Mouse (Mus musculus): ENCODE data around the gene Ugt1a6a. TPM values are rescaled to one million over a fixed set of nuclear protein-coding genes. Genes with fewer than 3 reads are reported as not detected.

Ugt1a6a gene
- polyA plus RNA-seq, 1 experiment, result 1.3 TPM

GRCm38 (mm10) chr1:88213061-88213460 is 78.5 kb downstream of the Ugt1a6a start:
- no peak for TF ChIP-seq USF1 (IDR thresholded peaks at IDR 0.05; ENCODE audit: low read depth)
- TF ChIP-seq CTCF (IDR thresholded peaks at IDR 0.05; ENCODE audit: control insufficient read depth, insufficient read depth, insufficient read length), result no peak
- TF ChIP-seq CEBPB (IDR thresholded peaks at IDR 0.05; ENCODE audit: low read depth), result no peak
- no peak for TF ChIP-seq FOSL1 (IDR thresholded peaks at IDR 0.05; ENCODE audit: insufficient read depth, low read length, poor library complexity, severe bottlenecking)
- TF ChIP-seq MAX (IDR thresholded peaks at IDR 0.05), result no peak
- TF ChIP-seq MYOG (IDR thresholded peaks at IDR 0.05; ENCODE audit: control insufficient read depth, extremely low read depth, insufficient read length), result no peak
- TF ChIP-seq MYOD1 (IDR thresholded peaks at IDR 0.05; ENCODE audit: control insufficient read depth, insufficient read length, low read depth), result no peak
- H3K4me3 ChIP-seq (ENCODE audit: insufficient read depth, poor library complexity, severe bottlenecking), result no peak overlapping the region
- no peaks in the 10 kb centered on the region for H3K79me2 ChIP-seq (ENCODE audit: control insufficient read depth, insufficient read depth)

GRCm38 (mm10) chr1:88213766-88214461 is 79.3 kb downstream of the Ugt1a6a start:
- Histone ChIP-seq H3ac (ENCODE audit: control insufficient read depth, insufficient read length, low read depth) (no peak overlapping the region), H3K27me3 (ENCODE audit: control insufficient read depth, insufficient read depth, insufficient read length) (peaks cover 6% of the 10 kb centered on the region), H3K36me3 (ENCODE audit: control insufficient read depth, insufficient read depth) (no peaks in the 10 kb centered on the region), H3K79me3 (ENCODE audit: low read depth) (no peaks in the 10 kb centered on the region), H3K79me2 (ENCODE audit: control insufficient read depth, insufficient read depth) (no peaks in the 10 kb centered on the region), H3K4me3 (ENCODE audit: insufficient read depth, poor library complexity, severe bottlenecking) (no peak overlapping the region)
- no peak for TF ChIP-seq CEBPB (IDR thresholded peaks at IDR 0.05; ENCODE audit: low read depth)
- TF ChIP-seq MYOG (IDR thresholded peaks at IDR 0.05; ENCODE audit: control insufficient read depth, extremely low read depth, insufficient read length), result no peak
- TF ChIP-seq MAX (IDR thresholded peaks at IDR 0.05), result no peak
- no peak for TF ChIP-seq MYOD1 (IDR thresholded peaks at IDR 0.05; ENCODE audit: control insufficient read depth, insufficient read length, low read depth)

More at GRCm38 (mm10) chr1:88213061-88213460, 78.5 kb downstream of the Ugt1a6a start:
- Histone ChIP-seq H3K79me3 (ENCODE audit: low read depth) (no peaks in the 10 kb centered on the region), H3K27me3 (ENCODE audit: control insufficient read depth, insufficient read depth, insufficient read length) (peaks cover 6% of the 10 kb centered on the region), H3K36me3 (ENCODE audit: control insufficient read depth, insufficient read depth) (no peaks in the 10 kb centered on the region), H3ac (ENCODE audit: control insufficient read depth, insufficient read length, low read depth) (no peak overlapping the region)

GRCm38 (mm10) chr1:88214462-88214952 is 79.9 kb downstream of the Ugt1a6a start:
- H3K36me3 ChIP-seq (ENCODE audit: control insufficient read depth, insufficient read depth), result no peaks in the 10 kb centered on the region
- H3K79me3 ChIP-seq (ENCODE audit: low read depth), result no peaks in the 10 kb centered on the region
- no peak overlapping the region for H3K4me3 ChIP-seq (ENCODE audit: insufficient read depth, poor library complexity, severe bottlenecking)
- no peaks in the 10 kb centered on the region for H3K79me2 ChIP-seq (ENCODE audit: control insufficient read depth, insufficient read depth)
- TF ChIP-seq CEBPB (IDR thresholded peaks at IDR 0.05; ENCODE audit: low read depth) (no peak), MAX (IDR thresholded peaks at IDR 0.05) (no peak), FOSL1 (IDR thresholded peaks at IDR 0.05; ENCODE audit: insufficient read depth, low read length, poor library complexity, severe bottlenecking) (no peak), USF1 (IDR thresholded peaks at IDR 0.05; ENCODE audit: low read depth) (no peak), MYOG (IDR thresholded peaks at IDR 0.05; ENCODE audit: control insufficient read depth, extremely low read depth, insufficient read length) (no peak), CTCF (IDR thresholded peaks at IDR 0.05; ENCODE audit: control insufficient read depth, insufficient read depth, insufficient read length) (no peak), MYOD1 (IDR thresholded peaks at IDR 0.05; ENCODE audit: control insufficient read depth, insufficient read length, low read depth) (no peak)
- peaks cover 6% of the 10 kb centered on the region for H3K27me3 ChIP-seq (ENCODE audit: control insufficient read depth, insufficient read depth, insufficient read length)
- no peak overlapping the region for H3ac ChIP-seq (ENCODE audit: control insufficient read depth, insufficient read length, low read depth)

- no peak overlapping the region for H3K4me3 ChIP-seq (ENCODE audit: insufficient read depth, poor library complexity, severe bottlenecking)
- H3K79me3 ChIP-seq (ENCODE audit: low read depth), result no peaks in the 10 kb centered on the region
- no peak overlapping the region for H3ac ChIP-seq (ENCODE audit: control insufficient read depth, insufficient read length, low read depth)
- TF ChIP-seq FOSL1 (IDR thresholded peaks at IDR 0.05; ENCODE audit: insufficient read depth, low read length, poor library complexity, severe bottlenecking) (no peak), CTCF (IDR thresholded peaks at IDR 0.05; ENCODE audit: control insufficient read depth, insufficient read depth, insufficient read length) (no peak), USF1 (IDR thresholded peaks at IDR 0.05; ENCODE audit: low read depth) (no peak), MAX (IDR thresholded peaks at IDR 0.05) (no peak), CEBPB (IDR thresholded peaks at IDR 0.05; ENCODE audit: low read depth) (no peak), MYOD1 (IDR thresholded peaks at IDR 0.05; ENCODE audit: control insufficient read depth, insufficient read length, low read depth) (no peak), MYOG (IDR thresholded peaks at IDR 0.05; ENCODE audit: control insufficient read depth, extremely low read depth, insufficient read length) (no peak)
- no peaks in the 10 kb centered on the region for H3K79me2 ChIP-seq (ENCODE audit: control insufficient read depth, insufficient read depth)
- H3K36me3 ChIP-seq (ENCODE audit: control insufficient read depth, insufficient read depth), result no peaks in the 10 kb centered on the region
- H3K27me3 ChIP-seq (ENCODE audit: control insufficient read depth, insufficient read depth, insufficient read length), result peaks cover 6% of the 10 kb centered on the region
These were observed 81.1 kb downstream of the Ugt1a6a start for GRCm38 (mm10) chr1:88215466-88216380.

GRCm38 (mm10) chr1:88216551-88216950 is 81.9 kb downstream of the Ugt1a6a start:
- Histone ChIP-seq H3K79me3 (ENCODE audit: low read depth) (no peaks in the 10 kb centered on the region), H3ac (ENCODE audit: control insufficient read depth, insufficient read length, low read depth) (no peak overlapping the region), H3K27me3 (ENCODE audit: control insufficient read depth, insufficient read depth, insufficient read length) (peaks cover 6% of the 10 kb centered on the region), H3K79me2 (ENCODE audit: control insufficient read depth, insufficient read depth) (no peaks in the 10 kb centered on the region), H3K36me3 (ENCODE audit: control insufficient read depth, insufficient read depth) (no peaks in the 10 kb centered on the region), H3K4me3 (ENCODE audit: insufficient read depth, poor library complexity, severe bottlenecking) (no peak overlapping the region)
- no peak for TF ChIP-seq USF1 (IDR thresholded peaks at IDR 0.05; ENCODE audit: low read depth)
- no peak for TF ChIP-seq MYOD1 (IDR thresholded peaks at IDR 0.05; ENCODE audit: control insufficient read depth, insufficient read length, low read depth)
- no peak for TF ChIP-seq CTCF (IDR thresholded peaks at IDR 0.05; ENCODE audit: control insufficient read depth, insufficient read depth, insufficient read length)
- no peak for TF ChIP-seq MYOG (IDR thresholded peaks at IDR 0.05; ENCODE audit: control insufficient read depth, extremely low read depth, insufficient read length)
- no peak for TF ChIP-seq CEBPB (IDR thresholded peaks at IDR 0.05; ENCODE audit: low read depth)
- no peak for TF ChIP-seq MAX (IDR thresholded peaks at IDR 0.05)
- no peak for TF ChIP-seq FOSL1 (IDR thresholded peaks at IDR 0.05; ENCODE audit: insufficient read depth, low read length, poor library complexity, severe bottlenecking)
